ENCODE assay signal across 8 mouse cellular contexts in genomic region chr1:190174671-190175661, GRCm38 (mm10). TPM values are rescaled to one million over a fixed set of nuclear protein-coding genes. Genes with fewer than 3 reads are reported as not detected.
DNase-seq lines count a peak whose midpoint lies in the region; ATAC-seq lines count a peak whose summit lies in the region.

No protein-coding gene starts in this region.

- DNase-seq in frontal cortex, postnatal 25 days (ENCODE audit: low spot score in 2 of 2): no peak
- DNase-seq in adrenal gland, postnatal 36 days: peak; percentile 55 to 71
- DNase-seq in forebrain, embryonic 11.5 days (ENCODE audit: low spot score): peak; percentile 69
- DNase-seq in intestine, embryonic 14.5 days (ENCODE audit: low spot score): peak; percentile 74
- no peak for DNase-seq in spleen, postnatal 4 days (ENCODE audit: low spot score in 2 of 2)
- no peak for DNase-seq in thymus, postnatal 4 days

- H3K27me3 ChIP-seq in forebrain, embryonic 11.5 days (ENCODE audit: control insufficient read depth, insufficient read depth, low read length): peaks cover 37% of the 10 kb centered on the region
- H3K27me3 ChIP-seq in intestine, embryonic 14.5 days (replicated peaks; ENCODE audit: control insufficient read depth, insufficient read depth, low read length): peaks cover 54% of the 10 kb centered on the region
- H3K27me3 ChIP-seq in midbrain, embryonic 13.5 days: peaks cover 75% of the 10 kb centered on the region

- H3K9me3 ChIP-seq in forebrain, embryonic 11.5 days (ENCODE audit: control insufficient read depth, low read length): no peaks in the 10 kb centered on the region
- no peaks in the 10 kb centered on the region for H3K9me3 ChIP-seq in intestine, embryonic 14.5 days (ENCODE audit: control insufficient read depth, low read length)
- H3K9me3 ChIP-seq in midbrain, embryonic 13.5 days: no peaks in the 10 kb centered on the region

- H3K27ac ChIP-seq in forebrain, embryonic 11.5 days (ENCODE audit: low read depth, low read length): no peak overlapping the region
- no peak overlapping the region for H3K27ac ChIP-seq in intestine, embryonic 14.5 days (ENCODE audit: low read depth)
- H3K27ac ChIP-seq in midbrain, embryonic 13.5 days: no peak overlapping the region

- H3K4me2 ChIP-seq in forebrain, embryonic 11.5 days (ENCODE audit: low read depth, low read length, severe bottlenecking): peak overlapping the region; percentile 71
- H3K4me2 ChIP-seq in intestine, embryonic 14.5 days (ENCODE audit: low read length): peak overlapping the region; percentile 61
- peak overlapping the region; percentile 93 for H3K4me2 ChIP-seq in midbrain, embryonic 13.5 days (replicated peaks)

- H3K9ac ChIP-seq in forebrain, embryonic 11.5 days (ENCODE audit: low read length): peak overlapping the region; percentile 45
- H3K9ac ChIP-seq in intestine, embryonic 14.5 days (ENCODE audit: low read length): no peak overlapping the region
- peak overlapping the region; percentile 69 for H3K9ac ChIP-seq in midbrain, embryonic 13.5 days (replicated peaks)

- H3K4me3 ChIP-seq in forebrain, embryonic 11.5 days (ENCODE audit: low read depth, low read length): peak overlapping the region; percentile 29
- peak overlapping the region; percentile 32 for H3K4me3 ChIP-seq in intestine, embryonic 14.5 days (ENCODE audit: low read depth, low read length)
- peak overlapping the region; percentile 43 for H3K4me3 ChIP-seq in midbrain, embryonic 13.5 days (replicated peaks)

- WGBS in forebrain, embryonic 11.5 days: 1% methylated on average over 65 of the region's 65 CpGs
- 3% methylated on average over 64 of the region's 65 CpGs for WGBS in intestine, embryonic 14.5 days
- under 1% methylated on average over 65 of the region's 65 CpGs for WGBS in midbrain, embryonic 13.5 days

- peaks cover 12% of the 10 kb centered on the region for H3K4me1 ChIP-seq in forebrain, embryonic 11.5 days (replicated peaks; ENCODE audit: control insufficient read depth, insufficient read depth, low read length)
- peaks cover 20% of the 10 kb centered on the region for H3K4me1 ChIP-seq in intestine, embryonic 14.5 days (replicated peaks; ENCODE audit: control insufficient read depth, insufficient read depth, low read length)
- H3K4me1 ChIP-seq in midbrain, embryonic 13.5 days (replicated peaks): peaks cover 47% of the 10 kb centered on the region

- peak; percentile 29; the same call in 1 of the 2 replicates for ATAC-seq in frontal cortex, adult (ENCODE audit: low TSS enrichment)
- peak; percentile 19 for ATAC-seq in forebrain, embryonic 11.5 days (replicated peaks; ENCODE audit: low FRiP score)
- ATAC-seq in intestine, embryonic 14.5 days (replicated peaks; ENCODE audit: low FRiP score, low TSS enrichment, low read depth): no peak; the same call in 1 of the 2 replicates
- peak; percentile 5; the same call in 1 of the 2 replicates for ATAC-seq in midbrain, embryonic 13.5 days

- H3K36me3 ChIP-seq in forebrain, embryonic 11.5 days (ENCODE audit: control insufficient read depth, insufficient read depth, low read length): no peaks in the 10 kb centered on the region
- no peaks in the 10 kb centered on the region for H3K36me3 ChIP-seq in intestine, embryonic 14.5 days (ENCODE audit: control insufficient read depth, insufficient read depth, low read length)
- H3K36me3 ChIP-seq in midbrain, embryonic 13.5 days: no peaks in the 10 kb centered on the region

RNA-seq across cellular contexts. Expression of gene Prox1, which starts 4.5 kb away (rescaled TPM):
- total RNA-seq in adrenal gland, postnatal 36 days (2021): 10 to 100 TPM; 27.5 to 52.3 TPM
- 7.6 and 8.5 TPM in 2 replicates for polyA plus RNA-seq in forebrain, embryonic 11.5 days (2014; fragmentation: Nextera tagmentation; extraction: Ambion mirVana)
- polyA plus RNA-seq in intestine, embryonic 14.5 days (2014; fragmentation: Nextera tagmentation; extraction: Ambion mirVana): 1.8 and 3.7 TPM in 2 replicates
- 9.7 and 12.1 TPM in 2 replicates for polyA plus RNA-seq in midbrain, embryonic 13.5 days (2015; fragmentation: Nextera tagmentation; extraction: Ambion mirVana)

Comparison
In these comparisons a context has a peak if more than half of its experiments do, and no peak if none do; other contexts are left out.
1. DNase-seq: peak in adrenal gland, postnatal 36 days (2 of 2), forebrain, embryonic 11.5 days (single experiment) and intestine, embryonic 14.5 days (single experiment); none in frontal cortex, postnatal 25 days (0 of 2), spleen, postnatal 4 days (0 of 2) and thymus, postnatal 4 days (single experiment).
2. Peak in every context shown above with its lines, with median percentiles within 50 percentile points of each other: H3K4me2 ChIP-seq and H3K4me3 ChIP-seq.